In the genomic region with DNA sequence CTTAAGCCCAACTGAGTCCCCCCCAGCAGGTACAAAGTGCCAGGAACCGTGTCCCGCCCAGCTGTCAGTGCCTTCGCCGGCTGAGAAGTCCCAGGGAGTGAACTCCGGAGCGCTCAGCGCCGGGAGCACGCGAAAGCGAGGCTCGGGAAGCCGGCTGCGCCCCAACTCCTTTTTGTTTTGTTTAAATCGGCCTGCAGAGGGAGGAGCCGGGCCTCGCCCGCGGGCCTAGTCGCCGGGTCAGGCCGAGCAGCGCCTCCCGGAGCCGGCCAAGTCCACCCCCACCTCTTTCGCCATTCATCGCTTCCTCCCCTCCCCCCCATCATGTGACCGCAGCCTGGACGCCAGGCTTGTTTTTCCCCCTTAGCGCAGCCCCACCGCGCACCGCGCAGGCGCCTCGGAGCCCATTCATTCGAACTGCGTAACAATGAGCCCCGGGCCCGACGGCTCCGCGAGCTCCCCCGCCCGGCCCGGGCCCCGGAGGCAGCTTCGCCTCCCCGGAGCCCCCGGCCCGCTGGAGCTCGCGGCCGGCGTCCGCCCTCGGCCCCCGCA, we compare ENCODE assay signal across 8 mouse cellular contexts. TPM values are rescaled to one million over a fixed set of nuclear protein-coding genes. Genes with fewer than 3 reads are reported as not detected.
DNase-seq lines count a peak whose midpoint lies in the region; ATAC-seq lines count a peak whose summit lies in the region.

No protein-coding gene starts in this region.

- peak; percentile 89 for ATAC-seq in hindbrain, embryonic 11.5 days (ENCODE audit: low FRiP score)

- H3K27ac ChIP-seq in hindbrain, embryonic 11.5 days (ENCODE audit: low read depth, low read length), result peak overlapping the region; percentile 99

- no peaks in the 10 kb centered on the region for H3K27me3 ChIP-seq in hindbrain, embryonic 11.5 days (ENCODE audit: control insufficient read depth, insufficient read depth, low read length)

- WGBS in hindbrain, embryonic 11.5 days, result under 1% methylated on average over 50 of the region's 58 CpGs

- H3K36me3 ChIP-seq in hindbrain, embryonic 11.5 days (ENCODE audit: control insufficient read depth, insufficient read depth, low read length), result no peaks in the 10 kb centered on the region

- H3K4me3 ChIP-seq in hindbrain, embryonic 11.5 days (ENCODE audit: low read depth, low read length), result peak overlapping the region; percentile 94

- no peaks in the 10 kb centered on the region for H3K9me3 ChIP-seq in hindbrain, embryonic 11.5 days (ENCODE audit: control insufficient read depth, low read length)

- H3K9ac ChIP-seq in hindbrain, embryonic 11.5 days (ENCODE audit: low read depth, low read length), result peak overlapping the region; percentile 94

- H3K4me1 ChIP-seq in hindbrain, embryonic 11.5 days (replicated peaks; ENCODE audit: control insufficient read depth, insufficient read depth, low read length), result no peaks in the 10 kb centered on the region

- DNase-seq in Muller cell, postnatal 12 days (ENCODE audit: inconsistent ontology term), result peak; percentile 99
- peak; percentile 90 for DNase-seq in cerebellum, adult 9-11 months
- peak; percentile 69 to 92 for DNase-seq in frontal cortex, adult 2 months (ENCODE audit: extremely low spot score in 1 of 2, low spot score in 1 of 2)
- DNase-seq in hindbrain, embryonic 11.5 days (ENCODE audit: low spot score), result peak; percentile 96
- peak; percentile 89 to 94 for DNase-seq in layer of hippocampus, postnatal 10 days (ENCODE audit: low spot score in 2 of 2)
- DNase-seq in lung, postnatal 10 days, result peak; percentile 97
- DNase-seq in ovary, postnatal 36 days (ENCODE audit: low spot score), result peak; percentile 91
- DNase-seq in thymus, postnatal 25 days, result peak; percentile 73

- H3K4me2 ChIP-seq in hindbrain, embryonic 11.5 days (replicated peaks; ENCODE audit: low read depth, low read length), result peak overlapping the region; percentile 52

RNA-seq across cellular contexts. Expression of gene Hbp1, which starts 1.1 kb away (rescaled TPM):
- 42.6 and 43.3 TPM in 2 replicates for polyA plus RNA-seq in frontal cortex, adult 2 months (2012; rRNA removed)
- 102 and 104 TPM in 2 replicates for polyA plus RNA-seq in hindbrain, embryonic 11.5 days (2014; fragmentation: Nextera tagmentation; extraction: Ambion mirVana)
- 10 to 100 TPM; 24.4 to 25.3 TPM for total RNA-seq in layer of hippocampus, postnatal 10 days (2021)

Comparison
In these comparisons a context has a peak if more than half of its experiments do, and no peak if none do; other contexts are left out.
1. Peak in every context shown above with its lines: DNase-seq, ATAC-seq, H3K4me3 ChIP-seq and H3K27ac ChIP-seq.